Mouse (Mus musculus) MEL (cell line): Measurements from ENCODE around the gene Fktn.

Experiments used
- CTCF ChIP-seq, 3 experiments: IDR thresholded peaks in 2 of 3; conservative IDR thresholded peaks in 1 of 3; 2 replicates each; pipeline ENCODE4 v1.5.1; 2011 to 2012; ENCODE audit warnings: low read length in 3 of 3, low read depth in 2 of 3, mild to moderate bottlenecking in 2 of 3, improper control_type of control experiment in 1 of 3, inconsistent platforms in 1 of 3, mixed read lengths in 1 of 3, moderate library complexity in 1 of 3; ENCODE audit not compliant: control insufficient read depth in 1 of 3, insufficient read depth in 1 of 3, poor library complexity in 1 of 3, severe bottlenecking in 1 of 3
- GATA1 ChIP-seq: IDR thresholded peaks from 2 replicates; pipeline ENCODE4 v1.6.1; 2011; ENCODE audit warnings: low read depth, low read length, improper control_type of control experiment
- MAFK ChIP-seq: IDR thresholded peaks from 2 replicates; pipeline ENCODE4 v1.6.1; 2011; ENCODE audit warnings: low read depth, mild to moderate bottlenecking, low read length, improper control_type of control experiment, borderline replicate concordance
- ZNF384 ChIP-seq: IDR thresholded peaks from 2 replicates; pipeline ENCODE4 v1.6.1; 2012; ENCODE audit warnings: low read depth, mild to moderate bottlenecking, inconsistent platforms, low read length, improper control_type of control experiment

DNA sequence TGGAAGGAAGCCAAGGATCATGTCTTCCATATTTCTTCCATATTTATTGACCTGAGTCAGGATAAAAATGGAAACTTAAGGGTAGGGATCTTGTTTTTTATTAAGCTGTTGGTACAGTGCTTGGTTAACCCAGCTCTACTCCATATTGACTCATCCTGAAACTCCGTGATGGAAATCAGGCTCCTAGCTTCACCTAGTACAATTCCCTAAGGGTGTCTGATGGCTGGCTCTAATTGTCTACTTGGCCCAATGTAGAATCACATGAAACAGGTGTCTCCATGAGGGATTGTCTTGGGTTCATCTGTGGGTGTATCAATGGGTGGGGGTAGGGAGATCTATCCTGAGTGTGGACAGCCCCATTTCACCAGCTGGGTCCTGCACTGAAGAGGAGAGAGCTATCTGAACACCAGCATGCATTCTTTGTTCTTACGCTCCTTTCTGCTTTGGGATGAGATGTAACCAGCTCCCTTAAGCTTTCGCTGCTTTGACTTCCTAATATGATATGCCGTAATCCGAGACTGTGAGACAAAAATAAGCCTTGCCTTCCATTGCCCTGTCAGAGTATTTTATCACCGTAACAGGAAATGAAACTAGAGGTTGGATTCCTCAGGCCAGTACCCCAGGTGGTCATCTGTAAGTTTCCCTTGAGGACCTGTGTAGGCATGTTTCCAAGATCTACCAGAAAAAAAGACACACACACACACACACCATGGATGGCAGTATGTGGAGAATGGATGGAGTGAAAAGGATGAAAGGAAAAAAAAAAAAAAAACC lies 3.1 kb upstream of the Fktn start:
- TF ChIP-seq CTCF (IDR thresholded peaks at IDR 0.05 in 2 of 3, conservative IDR thresholded peaks at IDR 0.05 in 1 of 3; ENCODE audit: control insufficient read depth in 1 of 3, insufficient read depth in 1 of 3, low read depth in 2 of 3, low read length in 3 of 3, poor library complexity in 1 of 3, severe bottlenecking in 1 of 3) (no peak), GATA1 (no peak), ZNF384 (no peak), MAFK (no peak)
